Mouse (Mus musculus): ENCODE data around the gene Gm10271.
A peak's percentile ranks its signal among the peaks of the same experiment; 100 is the strongest.

The Gm10271 gene

DNA sequence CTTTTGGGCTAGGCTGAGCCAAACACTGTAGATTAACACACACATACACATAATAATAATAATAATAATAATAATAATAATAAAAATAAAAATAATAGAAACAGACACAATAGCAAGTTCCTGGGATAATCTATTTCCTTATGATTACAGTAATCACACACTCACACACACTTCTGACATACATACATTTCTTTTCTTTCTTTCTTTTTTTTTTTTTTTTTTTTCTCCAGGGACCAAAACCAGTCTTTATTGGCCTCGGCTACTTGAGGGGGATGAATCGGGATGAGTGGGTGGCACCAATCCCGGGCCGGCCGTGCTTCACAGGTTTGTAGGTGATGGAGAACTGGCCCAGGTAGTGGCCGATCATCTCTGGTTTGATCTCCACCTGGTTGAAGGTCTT, at the start of gene Gm10271:
TSS of gene Gm10271 (minus strand) at position 101 of the 400 bp plus-strand sequence.
- no peak for DNase-seq (ENCODE audit: low spot score)

DNA sequence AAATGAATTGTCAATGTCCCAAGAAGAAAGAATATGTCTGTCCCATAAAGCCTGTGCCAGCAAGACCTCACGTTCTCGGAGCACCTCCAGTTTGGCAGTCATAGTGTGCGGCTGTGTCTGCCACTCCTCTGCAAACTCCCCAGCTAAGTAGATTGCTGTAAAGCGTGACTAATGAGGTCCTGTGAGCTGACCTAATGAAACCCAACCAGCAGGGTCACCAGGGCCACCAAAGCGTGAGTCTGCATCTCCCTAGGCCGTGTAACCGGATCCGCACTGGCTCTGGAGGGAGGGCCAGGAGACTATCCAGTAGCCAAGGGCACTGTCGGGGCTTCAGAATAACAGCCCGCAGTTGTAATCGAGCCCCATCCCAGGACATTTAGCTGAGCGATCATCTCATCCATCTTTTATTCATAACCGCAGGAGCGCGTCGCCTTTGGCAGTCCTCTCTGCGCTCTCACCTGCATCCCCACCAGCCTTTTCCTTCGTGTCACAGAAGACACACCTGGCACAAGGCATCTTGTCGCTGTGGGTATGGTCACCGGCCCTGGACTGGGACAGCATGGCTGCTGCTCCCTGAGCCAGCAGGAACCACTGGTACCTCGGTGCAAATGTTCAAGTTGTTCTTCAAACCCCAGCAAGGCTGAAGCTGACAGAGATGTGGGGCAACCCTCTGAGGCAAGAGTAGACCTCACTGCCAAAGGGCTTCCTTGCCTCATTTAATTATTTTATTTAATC, 48.8 kb upstream of the Gm10271 start:
- peak; percentile 38 for DNase-seq (ENCODE audit: low spot score)

DNA sequence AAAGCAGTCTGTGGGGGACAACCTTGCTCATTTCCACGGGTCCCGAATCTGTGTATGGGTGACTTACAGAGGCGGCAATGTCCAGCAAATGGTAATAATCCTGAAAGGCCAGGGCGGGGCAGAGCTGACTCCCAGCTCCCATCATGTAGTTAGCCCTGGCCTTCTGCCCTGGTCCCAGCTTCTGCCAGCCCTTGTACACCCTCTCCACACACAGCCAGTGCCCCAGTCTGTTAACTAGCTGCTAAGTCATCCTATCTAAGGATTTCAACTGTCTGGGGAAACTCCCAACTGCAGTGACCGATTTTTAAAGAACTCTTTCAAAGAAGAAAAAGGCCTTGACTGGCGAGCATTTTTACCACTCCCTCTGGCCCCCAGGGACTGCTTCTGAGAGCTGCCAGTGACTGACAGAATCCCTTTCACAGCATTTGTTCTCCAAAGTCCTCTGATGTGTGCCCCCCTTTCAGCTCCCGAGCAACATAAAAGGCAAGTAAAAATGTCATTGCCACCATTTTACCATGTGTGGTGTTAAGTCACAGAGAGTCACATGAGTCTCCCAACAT, 46.0 kb upstream of the Gm10271 start:
- DNase-seq (ENCODE audit: low spot score) = no peak

DNA sequence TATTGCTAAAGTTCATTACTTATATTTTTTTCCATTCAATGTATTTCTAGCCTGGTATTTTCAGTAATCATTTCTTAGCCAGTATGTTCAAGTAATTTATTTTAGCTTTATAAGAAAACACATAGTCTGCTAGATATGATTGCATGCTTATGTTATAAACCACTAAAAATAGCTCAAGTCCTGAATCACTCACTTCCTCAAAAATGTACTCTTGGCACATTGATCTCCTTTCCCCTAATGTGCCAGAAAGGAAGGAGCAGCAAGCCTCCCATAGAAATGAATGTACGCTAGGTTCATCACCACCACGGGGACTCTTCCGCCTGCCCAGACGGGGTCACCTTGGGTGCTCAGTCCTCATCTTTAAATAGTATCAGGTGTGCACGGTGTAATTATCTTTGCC, 42.2 kb upstream of the Gm10271 start:
- DNase-seq (ENCODE audit: low spot score) = no peak

DNA sequence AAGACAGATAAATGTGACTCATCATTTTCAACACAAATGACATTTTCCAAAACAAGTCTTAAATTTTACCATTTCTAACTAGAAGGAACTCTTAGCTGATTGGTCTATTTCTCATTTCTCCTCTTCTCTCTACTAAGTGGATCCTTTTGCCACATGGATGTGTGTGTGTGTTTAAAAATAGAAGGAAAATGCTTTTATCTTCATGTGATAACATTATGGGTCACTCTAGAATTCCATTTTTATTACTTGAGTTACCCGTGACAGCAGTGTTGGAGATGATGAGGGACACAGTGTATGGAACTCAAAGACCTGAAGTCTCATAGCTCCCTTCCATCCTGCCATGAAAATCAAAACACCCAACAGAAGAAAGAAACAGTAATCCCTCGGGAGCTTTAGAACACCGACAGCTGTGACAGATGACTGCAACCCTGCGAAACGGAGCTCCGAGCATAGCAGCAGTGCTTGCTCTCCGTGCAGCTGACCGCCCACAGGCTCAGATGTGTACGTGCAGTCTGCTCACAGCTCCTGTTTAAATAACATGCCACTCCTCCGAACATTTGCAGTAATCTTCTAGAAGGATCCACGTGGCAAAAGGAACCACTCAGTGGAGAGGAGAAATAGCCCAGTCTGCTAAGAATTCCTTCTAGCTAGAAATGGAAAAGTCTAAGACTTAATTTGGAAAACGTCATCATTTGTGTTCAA, 41.4 kb upstream of the Gm10271 start:
- DNase-seq (ENCODE audit: low spot score) = peak; percentile 39

DNA sequence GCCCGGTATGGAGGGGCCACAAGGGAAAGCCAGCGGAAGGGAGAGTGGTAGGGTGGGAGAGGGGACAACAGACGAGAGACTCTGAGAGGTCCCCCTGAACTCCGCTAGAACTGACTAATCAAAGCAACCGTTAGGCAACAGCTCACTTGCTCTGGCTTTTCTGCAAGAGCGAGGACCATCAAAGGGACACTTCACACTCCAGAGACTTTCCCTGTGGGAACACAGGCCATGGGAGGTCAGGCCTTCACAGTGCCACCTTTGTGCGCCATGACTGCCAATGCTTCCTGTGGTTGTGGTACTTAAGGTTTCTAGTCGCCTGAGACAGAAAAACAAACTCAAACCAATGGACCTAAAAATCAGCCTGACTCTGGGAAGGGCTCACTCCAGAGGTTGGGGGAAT, 38.6 kb upstream of the Gm10271 start:
- no peak for DNase-seq (ENCODE audit: low spot score)

DNA sequence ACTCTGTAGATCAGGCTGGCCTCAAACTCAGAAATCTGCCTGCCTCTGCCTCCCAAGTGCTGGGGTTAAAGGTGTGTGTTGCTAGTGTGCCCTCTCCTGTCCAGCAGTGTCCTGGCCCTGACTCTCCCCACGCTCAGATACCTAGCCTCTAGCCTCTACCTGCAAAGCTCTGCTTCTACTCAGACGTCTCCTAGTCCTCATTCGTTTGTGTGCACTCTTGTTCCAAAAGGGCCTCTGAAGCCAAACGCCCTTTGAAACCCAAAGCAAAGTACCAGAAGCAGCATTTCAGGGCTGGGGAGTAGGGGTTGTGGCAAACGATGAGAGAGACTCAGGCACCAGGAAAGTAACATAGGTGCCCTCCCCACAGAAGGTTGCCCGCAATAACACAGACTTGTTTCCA, 37.3 kb upstream of the Gm10271 start:
- DNase-seq (ENCODE audit: low spot score) = no peak

DNA sequence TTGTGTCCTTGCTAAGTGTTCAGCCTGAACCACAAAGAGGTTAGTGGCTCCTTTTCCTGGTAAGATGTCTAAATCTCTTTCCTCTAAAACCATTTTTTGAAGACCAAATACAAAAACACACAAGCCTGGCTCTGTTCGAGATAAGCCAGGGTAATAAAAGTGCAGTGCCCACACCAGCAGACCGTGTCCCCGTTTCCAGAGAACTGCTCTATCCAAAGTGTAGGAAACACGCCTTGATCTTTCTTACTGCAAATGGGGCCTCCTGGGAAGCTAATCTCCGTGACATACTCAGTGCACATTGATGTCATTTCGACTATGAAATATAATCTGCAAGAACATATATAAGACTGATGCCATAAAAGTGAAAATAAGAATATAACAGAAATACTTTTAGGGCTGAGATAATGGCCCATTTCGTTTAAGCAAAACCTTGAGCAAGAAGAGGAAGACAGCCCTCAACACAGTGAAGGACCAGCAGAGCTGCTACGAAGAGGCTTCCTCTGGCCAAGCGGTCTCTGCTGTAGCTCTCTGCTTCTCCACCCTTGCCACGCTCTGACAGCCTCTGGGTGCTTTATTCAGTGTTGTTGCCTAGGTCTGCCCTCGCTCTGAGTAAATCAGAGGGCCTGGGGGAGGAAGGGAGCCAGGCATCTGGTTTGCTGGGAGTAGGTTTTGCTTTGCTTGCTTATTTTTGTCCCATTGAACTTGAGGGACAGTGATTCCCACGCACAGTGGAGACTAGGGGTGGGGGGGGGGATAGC, 33.5 kb upstream of the Gm10271 start:
- DNase-seq (ENCODE audit: low spot score) = no peak

DNA sequence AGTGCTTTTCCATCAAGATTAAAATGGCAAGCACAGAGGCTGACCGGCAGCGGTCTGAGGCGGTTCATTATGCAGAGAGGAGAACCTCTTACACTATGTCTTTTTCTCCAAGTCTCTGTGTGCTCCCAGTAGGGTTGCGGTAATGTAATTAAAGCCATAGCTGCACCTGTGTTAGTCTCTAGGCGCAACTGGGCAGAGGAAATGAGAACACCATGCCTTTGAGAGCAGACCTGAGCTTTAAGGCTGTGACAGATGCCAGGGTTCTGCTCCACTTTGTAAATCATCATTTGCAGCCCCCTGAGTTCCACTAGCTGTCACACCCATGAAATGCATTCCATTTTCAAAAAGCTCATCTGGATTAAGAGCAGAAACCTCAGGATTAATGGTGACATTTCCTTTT, 32.3 kb upstream of the Gm10271 start:
- DNase-seq (ENCODE audit: low spot score) = no peak

DNA sequence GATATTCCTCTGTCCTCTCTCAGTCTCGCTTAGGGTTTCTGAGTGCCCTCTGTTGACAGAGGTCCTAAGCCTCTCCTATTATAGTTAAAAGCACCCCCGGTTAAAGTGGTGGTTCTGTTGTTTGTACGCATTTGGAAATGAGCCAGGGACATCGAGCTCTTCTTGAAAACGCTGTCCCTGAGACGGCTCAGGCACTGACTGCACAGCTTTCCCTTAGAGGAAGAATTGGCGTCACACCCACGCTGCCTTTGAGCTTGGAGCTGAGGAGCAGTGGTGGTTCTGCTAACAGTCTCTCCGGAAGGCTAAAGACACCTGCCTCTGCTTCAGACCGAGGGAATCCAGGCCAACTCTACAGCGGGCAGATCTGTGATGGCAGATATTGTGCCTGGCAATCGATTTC, 28.6 kb upstream of the Gm10271 start:
- no peak for DNase-seq (ENCODE audit: low spot score)

DNA sequence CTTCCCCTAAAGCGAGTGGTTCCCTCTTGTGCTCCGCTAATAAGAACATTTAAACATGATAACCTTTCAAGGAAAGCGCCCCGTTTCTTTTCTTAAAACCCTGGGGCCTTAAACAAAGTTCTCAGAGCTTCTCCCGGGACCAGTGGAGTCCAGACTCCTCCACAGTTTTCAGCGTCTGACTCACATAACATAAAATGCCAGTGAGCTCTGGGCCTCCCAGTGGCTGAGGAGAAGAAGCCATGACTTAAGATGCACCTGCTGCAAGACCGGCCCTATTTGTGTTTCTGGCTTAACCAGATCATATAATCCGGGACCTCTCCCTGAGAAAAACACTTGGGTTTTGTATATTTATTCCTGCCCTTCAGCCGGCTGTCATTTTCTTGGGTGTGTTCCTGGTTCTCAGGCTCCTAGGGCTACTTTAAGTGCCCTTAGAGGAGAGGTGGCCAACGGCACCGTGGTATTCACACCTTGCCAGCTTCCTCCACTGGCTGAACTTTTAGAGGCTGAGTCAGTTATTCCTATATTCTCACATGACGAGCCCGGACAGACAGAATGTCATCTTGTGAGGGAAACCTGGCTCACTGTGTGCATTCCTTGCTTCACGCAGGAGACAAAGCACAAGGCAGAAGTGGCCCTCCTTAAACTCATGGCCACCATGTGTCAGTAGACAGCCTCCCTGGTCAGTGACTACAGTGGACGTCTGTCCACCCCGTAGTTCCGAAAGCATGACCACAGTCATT, 26.5 kb upstream of the Gm10271 start:
- DNase-seq (ENCODE audit: low spot score) = no peak

DNA sequence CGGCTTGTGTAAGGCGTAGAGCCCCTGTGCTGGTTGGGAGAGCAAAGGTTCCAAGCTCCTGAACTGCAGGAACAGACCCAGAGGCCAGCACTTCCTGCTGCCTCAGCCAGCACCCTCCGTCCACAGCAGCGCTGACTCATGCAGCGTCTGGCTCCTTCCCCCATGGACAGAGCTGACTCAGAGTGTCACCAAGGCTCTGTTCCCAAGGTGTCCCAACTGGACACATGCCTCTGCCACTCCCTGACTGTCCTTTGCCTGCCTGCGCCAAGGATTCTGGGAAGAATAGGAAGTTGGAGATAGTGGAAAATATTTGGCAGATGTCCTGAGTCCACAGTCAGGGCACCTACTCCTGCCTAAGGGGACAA, 23.8 kb upstream of the Gm10271 start:
- peak; percentile 78 for DNase-seq (ENCODE audit: low spot score)

DNA sequence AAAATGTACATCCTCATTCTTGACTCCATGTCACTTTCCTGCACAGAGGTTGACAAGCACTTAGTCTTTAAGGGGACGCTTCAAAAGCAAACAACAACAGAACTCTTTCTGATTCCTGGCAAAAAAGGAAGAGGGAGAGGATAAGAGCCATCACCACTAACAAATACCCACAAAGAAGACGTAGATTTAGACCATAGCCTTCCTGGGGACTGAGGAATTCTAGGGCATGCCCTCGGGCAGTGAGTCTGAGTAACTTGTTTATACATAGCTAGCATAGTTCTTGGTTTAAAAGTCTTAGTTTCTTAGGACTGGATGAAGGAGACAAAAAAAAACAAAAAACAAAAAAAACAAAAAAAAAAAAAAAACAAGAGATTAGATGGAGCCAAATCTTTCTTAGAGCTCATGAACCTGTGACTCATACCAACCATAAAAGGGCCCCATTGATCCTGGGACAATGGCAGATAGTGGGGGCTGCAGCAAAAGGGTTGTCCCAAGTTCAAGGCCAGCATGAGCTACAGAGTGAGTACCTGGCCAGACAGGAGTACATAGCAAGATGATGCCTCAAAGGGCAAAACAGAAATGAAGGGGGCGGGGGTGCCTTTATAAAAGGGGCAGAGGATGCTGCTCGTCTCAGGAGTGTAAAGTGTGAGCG, 23.3 kb upstream of the Gm10271 start:
- peak; percentile 24 for DNase-seq (ENCODE audit: low spot score)

DNA sequence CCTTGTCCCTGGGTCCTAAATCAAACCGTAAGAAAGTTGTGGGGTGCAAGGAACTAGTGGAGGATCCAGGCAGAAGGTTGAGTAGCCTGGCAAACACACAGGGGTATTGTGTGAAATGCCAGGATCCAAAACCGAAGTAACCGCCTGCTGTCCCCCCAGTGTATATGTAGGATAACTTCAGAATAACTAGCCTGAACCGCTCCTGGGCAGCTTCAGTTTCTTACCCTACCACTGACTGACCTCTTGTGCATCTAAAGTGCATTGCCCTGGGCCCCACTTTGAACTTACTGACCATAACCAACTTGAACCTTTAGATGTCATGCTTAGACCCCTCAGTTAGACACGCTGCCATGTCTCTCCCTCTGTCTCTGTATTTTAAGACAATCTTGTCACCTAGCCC, 22.8 kb upstream of the Gm10271 start:
- DNase-seq (ENCODE audit: low spot score) = peak; percentile 14

DNA sequence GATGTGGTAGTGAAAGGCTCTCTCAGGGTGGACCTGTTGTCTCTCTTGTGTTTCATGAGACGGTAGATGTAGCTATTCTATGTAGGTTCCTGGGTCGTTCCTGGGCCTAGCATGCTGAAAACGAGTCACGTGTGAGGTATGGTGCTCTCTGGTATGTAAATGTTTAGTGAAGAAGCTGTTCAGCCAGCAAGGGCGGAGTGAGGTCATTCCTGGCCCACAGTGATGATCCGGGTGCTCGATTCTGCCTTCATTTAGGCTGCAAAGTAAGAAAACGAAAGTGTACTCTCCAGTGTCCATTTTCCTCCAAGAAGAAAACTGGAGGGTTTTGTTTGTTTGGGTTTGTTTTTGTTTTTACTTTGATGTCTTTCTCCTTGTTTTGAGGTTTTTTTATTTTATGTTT, 21.6 kb upstream of the Gm10271 start:
- DNase-seq (ENCODE audit: low spot score) = no peak

DNA sequence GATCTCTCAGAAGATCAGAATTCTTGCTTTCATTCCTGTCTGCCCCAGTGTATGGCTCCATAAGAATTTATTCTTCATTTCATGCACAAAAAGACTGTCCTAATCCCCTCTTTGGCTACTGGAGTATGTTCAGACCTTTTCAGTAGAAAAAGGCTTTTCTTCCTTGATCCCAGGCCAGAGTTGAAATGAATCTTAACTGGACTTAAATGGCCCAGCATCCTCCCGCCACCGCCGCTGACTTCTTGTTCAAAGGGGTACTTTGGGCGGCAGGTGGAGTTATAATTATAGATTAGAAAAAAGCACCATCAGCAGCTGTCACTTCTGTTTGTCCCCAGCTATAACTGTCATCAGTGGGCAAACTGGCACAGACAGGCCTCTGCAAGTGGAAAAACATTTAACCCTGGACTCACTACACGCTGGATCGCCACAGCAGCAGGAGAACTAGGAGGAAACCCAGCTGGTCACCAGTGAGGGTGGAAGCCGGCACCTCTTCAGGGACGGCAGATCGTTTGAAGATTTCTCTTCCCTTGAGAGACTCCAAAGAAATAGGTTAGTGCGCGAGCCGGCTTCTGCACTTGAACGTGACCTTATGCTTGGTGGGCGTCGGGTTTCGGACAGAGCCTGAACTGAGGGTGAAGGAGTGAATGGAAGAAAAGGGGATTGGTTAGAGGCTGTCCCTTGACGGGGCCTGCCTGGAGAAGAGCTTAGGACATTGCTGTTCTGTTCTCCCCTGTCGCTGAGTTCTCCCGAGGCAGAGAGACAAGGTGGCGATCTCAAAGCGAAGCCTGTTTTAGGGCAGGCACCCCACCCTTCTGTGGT, 14.1 kb upstream of the Gm10271 start, which contains the start of gene Best3:
TSS of gene Best3 (plus strand) at position 51 of the 819 bp plus-strand sequence.
- DNase-seq (ENCODE audit: low spot score) = no peak

DNA sequence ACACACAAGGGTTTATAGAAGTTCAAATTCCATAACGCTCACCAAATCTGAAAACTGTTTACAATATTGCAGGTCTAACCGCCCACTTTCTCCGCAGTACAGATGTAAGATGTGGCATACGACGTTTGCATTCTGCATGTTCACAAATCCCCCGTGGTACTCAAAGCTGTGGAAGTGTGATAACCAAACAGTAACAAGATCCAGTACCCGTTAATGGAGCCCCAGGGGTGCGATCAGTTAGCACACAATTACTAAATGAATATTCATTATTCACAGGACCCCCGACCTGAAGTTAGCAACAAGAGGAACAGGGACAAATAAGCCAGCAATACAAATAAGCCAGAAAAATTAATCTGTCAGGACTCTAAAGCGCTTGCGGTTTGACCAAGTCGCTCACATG, 12.4 kb upstream of the Gm10271 start:
- no peak for DNase-seq (ENCODE audit: low spot score)

DNA sequence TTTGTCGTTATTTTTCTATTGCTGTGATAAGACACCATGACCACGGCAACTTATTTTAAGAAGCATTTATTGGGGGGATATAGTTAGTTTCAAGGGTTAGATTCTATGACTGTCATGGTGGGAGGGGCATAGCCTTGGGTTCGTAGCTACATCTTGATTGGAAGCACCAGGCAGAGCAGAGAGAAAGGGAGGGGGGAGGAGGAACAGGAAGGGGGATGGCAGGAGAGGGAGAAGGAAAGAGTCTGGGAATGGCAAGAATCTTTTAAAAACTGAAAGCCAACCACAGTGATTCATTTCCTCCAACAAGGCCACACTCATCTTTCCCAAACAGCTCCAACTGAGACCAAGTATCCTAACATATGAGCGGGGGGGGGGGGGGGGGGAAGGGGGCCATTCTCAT, 10.1 kb upstream of the Gm10271 start:
- DNase-seq (ENCODE audit: low spot score) = no peak

DNA sequence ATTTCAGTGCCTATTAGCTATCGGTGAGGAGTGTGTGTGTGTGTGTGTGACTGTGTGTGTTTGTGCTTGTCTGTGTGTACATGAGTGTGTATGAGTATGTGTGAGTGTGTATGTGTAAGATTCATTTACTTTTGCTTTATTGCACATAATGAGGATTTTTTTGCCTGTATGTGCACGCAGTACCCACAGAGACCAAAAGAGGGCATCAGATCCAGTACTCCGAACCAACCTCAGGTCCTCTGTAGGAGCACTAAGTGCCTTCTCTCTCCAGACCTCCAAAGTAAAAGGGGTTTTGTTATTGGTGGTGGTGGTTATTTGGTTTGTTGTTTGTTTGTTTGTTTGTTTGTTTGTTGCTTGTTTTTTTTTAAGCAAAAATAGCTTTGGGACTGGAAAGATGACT, 8.5 kb upstream of the Gm10271 start:
- no peak for DNase-seq (ENCODE audit: low spot score)

DNA sequence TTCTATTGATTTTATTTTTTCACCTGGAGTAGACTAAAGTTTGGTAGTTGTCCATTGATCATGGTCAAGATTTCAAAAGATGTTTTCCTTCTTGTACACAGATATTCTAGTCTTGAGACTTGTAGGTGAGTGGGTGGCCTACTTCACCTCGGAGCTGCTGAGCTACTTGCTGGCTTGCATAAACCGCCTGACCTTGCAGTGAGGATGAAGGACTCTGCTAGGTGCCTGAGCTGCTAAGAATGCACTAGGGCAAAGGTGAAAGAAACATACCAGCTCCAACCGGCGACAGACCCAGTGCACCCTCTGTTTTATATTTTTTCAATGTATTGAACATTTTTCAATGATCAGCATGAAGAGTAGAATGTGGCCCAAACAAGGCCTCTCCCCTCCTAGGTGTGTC, 7.9 kb upstream of the Gm10271 start:
- DNase-seq (ENCODE audit: low spot score) = peak; percentile 19

DNA sequence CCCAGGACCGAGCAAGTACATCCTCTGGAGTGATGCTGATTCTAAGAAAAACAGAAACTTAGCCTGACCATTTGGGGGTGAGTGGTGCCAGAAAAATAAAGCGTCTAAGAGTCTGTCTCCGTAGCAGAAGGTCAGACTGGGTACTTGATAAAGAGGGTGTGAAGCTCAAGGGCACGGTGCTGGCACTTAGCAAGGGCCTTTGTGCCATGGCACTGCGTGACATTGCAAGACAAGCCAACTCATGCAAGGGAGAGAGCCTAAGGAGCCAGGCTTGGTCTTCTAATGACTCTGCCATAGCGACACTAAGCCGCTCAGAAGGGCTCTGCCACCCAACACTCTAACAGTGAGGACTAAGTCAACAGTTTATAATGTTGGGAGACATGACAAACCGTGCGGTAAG, 6.4 kb upstream of the Gm10271 start:
- DNase-seq (ENCODE audit: low spot score) = no peak
